Mouse (Mus musculus): ENCODE results near the gene Fibcd1. TPM values are rescaled to one million over a fixed set of nuclear protein-coding genes. Genes with fewer than 3 reads are reported as not detected.
A peak's percentile ranks its signal among the peaks of the same experiment; 100 is the strongest.

Gene Fibcd1
- total and polyA plus RNA-seq, 3 experiments = not detected

- H3K4me1 ChIP-seq (ENCODE audit: control insufficient read depth in 1 of 2, insufficient read depth in 2 of 2, low read length in 2 of 2) = no peaks in the 10 kb centered on the region
- H3K9ac ChIP-seq (ENCODE audit: control insufficient read depth, low read depth, low read length, poor library complexity, severe bottlenecking) = no peak overlapping the region
- DNase-seq (ENCODE audit: low read depth, low spot score) = no peak
- H3K79me2 ChIP-seq (ENCODE audit: control insufficient read depth, insufficient read depth, low read length, poor library complexity) = no peaks in the 10 kb centered on the region
- H3K36me3 ChIP-seq (ENCODE audit: control insufficient read depth in 1 of 2, insufficient read depth in 2 of 2, low read length in 2 of 2) = peaks cover 0 to 2% of the 10 kb centered on the region in 2 experiments; a peak in 2 of 4 replicates
- TF ChIP-seq CTCF (IDR thresholded peaks at IDR 0.05 in 2 of 3, conservative IDR thresholded peaks at IDR 0.05 in 1 of 3; ENCODE audit: control insufficient read depth in 1 of 3, insufficient read depth in 1 of 3, low read depth in 2 of 3, low read length in 3 of 3, poor library complexity in 1 of 3, severe bottlenecking in 1 of 3) (no peak), MXI1 (IDR thresholded peaks at IDR 0.05; ENCODE audit: low read depth, low read length) (no peak), UBTF (IDR thresholded peaks at IDR 0.05; ENCODE audit: borderline replicate concordance, insufficient read depth, low read depth, low read length) (no peak), USF2 (IDR thresholded peaks at IDR 0.05; ENCODE audit: borderline replicate concordance in 1 of 2, insufficient read depth in 1 of 2, low read depth in 1 of 2, low read length in 2 of 2) (no peak), GATA1 (IDR thresholded peaks at IDR 0.05; ENCODE audit: low read depth, low read length) (no peak), SIN3A (IDR thresholded peaks at IDR 0.05; ENCODE audit: low read length) (no peak), EP300 (IDR thresholded peaks at IDR 0.05; ENCODE audit: low read depth in 1 of 2, low read length in 2 of 2) (no peak), BHLHE40 (IDR thresholded peaks at IDR 0.05; ENCODE audit: borderline replicate concordance, low read depth, low read length) (no peak), ETS1 (IDR thresholded peaks at IDR 0.05; ENCODE audit: low read depth, low read length) (no peak), JUND (IDR thresholded peaks at IDR 0.05; ENCODE audit: low read depth, low read length) (no peak), ZNF384 (IDR thresholded peaks at IDR 0.05; ENCODE audit: low read depth, low read length) (no peak), E2F4 (IDR thresholded peaks at IDR 0.05; ENCODE audit: borderline replicate concordance, low read depth, low read length) (no peak), ZKSCAN1 (IDR thresholded peaks at IDR 0.05; ENCODE audit: low read depth, low read length) (no peak), POLR2AphosphoS2 (IDR thresholded peaks at IDR 0.05; ENCODE audit: low read length) (no peak), MYB (IDR thresholded peaks at IDR 0.05; ENCODE audit: low read depth, low read length) (no peak), TBP (IDR thresholded peaks at IDR 0.05; ENCODE audit: low read depth, low read length) (no peak)
- H3K27me3 ChIP-seq (ENCODE audit: control insufficient read depth in 1 of 2, insufficient read depth in 2 of 2, low read length in 2 of 2) = no peaks in the 10 kb centered on the region
- no peak overlapping the region for H3K27ac ChIP-seq (ENCODE audit: control insufficient read depth, low read depth, low read length)
- H3K9me3 ChIP-seq (replicated peaks; ENCODE audit: insufficient read depth, low read length) = no peaks in the 10 kb centered on the region
- H3K4me3 ChIP-seq (ENCODE audit: control insufficient read depth in 1 of 2, insufficient read depth in 1 of 2, low read depth in 2 of 2, low read length in 2 of 2) = no peak overlapping the region
Measured at GRCm38 (mm10) chr2:31796943-31797342, 48.9 kb downstream of the Fibcd1 start.

- no peak overlapping the region for H3K27ac ChIP-seq (ENCODE audit: control insufficient read depth, low read depth, low read length)
- peaks cover 0 to 2% of the 10 kb centered on the region in 2 experiments; a peak in 2 of 4 replicates for H3K36me3 ChIP-seq (ENCODE audit: control insufficient read depth in 1 of 2, insufficient read depth in 2 of 2, low read length in 2 of 2)
- H3K4me3 ChIP-seq (ENCODE audit: control insufficient read depth in 1 of 2, insufficient read depth in 1 of 2, low read depth in 2 of 2, low read length in 2 of 2) = no peak overlapping the region
- no peaks in the 10 kb centered on the region for H3K9me3 ChIP-seq (replicated peaks; ENCODE audit: insufficient read depth, low read length)
- no peaks in the 10 kb centered on the region for H3K4me1 ChIP-seq (ENCODE audit: control insufficient read depth in 1 of 2, insufficient read depth in 2 of 2, low read length in 2 of 2)
- H3K27me3 ChIP-seq (ENCODE audit: control insufficient read depth in 1 of 2, insufficient read depth in 2 of 2, low read length in 2 of 2) = no peaks in the 10 kb centered on the region
- TF ChIP-seq SMC3 (IDR thresholded peaks at IDR 0.05; ENCODE audit: low read depth, low read length) = peak; percentile 20; the same call in 1 of the 2 replicates
- no peak for TF ChIP-seq ETS1 (IDR thresholded peaks at IDR 0.05; ENCODE audit: low read depth, low read length)
- peak; percentile 3 to 45 (median 12); a peak in 3 of 6 replicates for TF ChIP-seq CTCF (IDR thresholded peaks at IDR 0.05 in 2 of 3, conservative IDR thresholded peaks at IDR 0.05 in 1 of 3; ENCODE audit: control insufficient read depth in 1 of 3, insufficient read depth in 1 of 3, low read depth in 2 of 3, low read length in 3 of 3, poor library complexity in 1 of 3, severe bottlenecking in 1 of 3)
- H3K79me2 ChIP-seq (ENCODE audit: control insufficient read depth, insufficient read depth, low read length, poor library complexity) = no peaks in the 10 kb centered on the region
- no peak for DNase-seq (ENCODE audit: low read depth, low spot score)
- H3K9ac ChIP-seq (ENCODE audit: control insufficient read depth, low read depth, low read length, poor library complexity, severe bottlenecking) = no peak overlapping the region
Measured at GRCm38 (mm10) chr2:31792611-31793010, 53.2 kb downstream of the Fibcd1 start.

Data from MEL (cell line).